Mouse (Mus musculus) midbrain, postnatal 0 days (tissue): ENCODE measurements at regions not wholly inside any gene's neighbourhood (a gene's known extent, or its start where the extent isn't known, plus 50 kb on each side); places are given as distances from the start of the nearest gene placed in this dataset.

Experiments used
- ATAC-seq: fragments of 200-750 bp; cut with Nextera tagmentation; 2 replicates; pipeline ENCODE4 v1.8.0; 2017; ENCODE audit warnings: moderate number of reproducible peaks, mild to moderate bottlenecking, moderate TSS enrichment, moderate library complexity; ENCODE audit not compliant: low FRiP score
- DNase-seq: peaks from one replicate; pipeline ENCODE4 v3.0.0-alpha.2; 2015; ENCODE audit warnings: low spot score
- H3K27ac ChIP-seq: fragments of 300-500 bp; sonication (generic); 2 replicates; pipeline ENCODE4 v1.5.1; 2014; ENCODE audit warnings: low read depth, mild to moderate bottlenecking, low read length, mixed read lengths
- H3K27me3 ChIP-seq: fragments of 300-500 bp; sonication (generic); 2 replicates; pipeline ENCODE4 v1.6.1; 2014; ENCODE audit warnings: low read length, control low read depth, mixed read lengths; ENCODE audit not compliant: insufficient read depth
- H3K36me3 ChIP-seq: fragments of 300-500 bp; sonication (generic); 2 replicates; pipeline ENCODE4 v1.6.1; 2014; ENCODE audit warnings: low read length, control low read depth, mixed read lengths; ENCODE audit not compliant: insufficient read depth
- H3K4me1 ChIP-seq: fragments of 300-500 bp; sonication (generic); 2 replicates; pipeline ENCODE4 v1.6.1; 2014; ENCODE audit warnings: mild to moderate bottlenecking, control low read depth, antibody characterized with exemption, low read length, mixed read lengths; ENCODE audit not compliant: insufficient read depth
- H3K4me2 ChIP-seq: fragments of 300-500 bp; sonication (generic); 2 replicates; pipeline ENCODE4 v1.6.1; 2014; ENCODE audit warnings: low read depth, mild to moderate bottlenecking, low read length, mixed read lengths; ENCODE audit not compliant: poor library complexity, severe bottlenecking
- H3K4me3 ChIP-seq: fragments of 300-500 bp; sonication (generic); 2 replicates; pipeline ENCODE4 v1.5.1; 2014; ENCODE audit warnings: low read depth, mild to moderate bottlenecking, low read length, moderate library complexity
- H3K9ac ChIP-seq: fragments of 300-500 bp; sonication (generic); replicated peaks from 2 replicates; pipeline ENCODE4 v1.6.1; 2014; ENCODE audit warnings: mild to moderate bottlenecking, low read length, moderate library complexity, mixed read lengths; ENCODE audit not compliant: poor library complexity, severe bottlenecking
- H3K9me3 ChIP-seq: fragments of 300-500 bp; sonication (generic); 2 replicates; pipeline ENCODE4 v1.6.1; 2016; ENCODE audit warnings: low read length, control low read depth
- CTCF ChIP-seq: IDR thresholded peaks from 2 replicates; pipeline ENCODE4 v1.5.1; 2016; ENCODE audit warnings: antibody characterized with exemption, mild to moderate bottlenecking
- WGBS: fragments of 180-500 bp; shearing (Covaris S2); extraction: QIAGEN DNeasy Blood & Tissue Kit; methylation state at CpG from one replicate; pipeline ENCODE4 v1.1.7; 2014; 5-methylcytosine and 5-hydroxymethylcytosine counted together

DNA sequence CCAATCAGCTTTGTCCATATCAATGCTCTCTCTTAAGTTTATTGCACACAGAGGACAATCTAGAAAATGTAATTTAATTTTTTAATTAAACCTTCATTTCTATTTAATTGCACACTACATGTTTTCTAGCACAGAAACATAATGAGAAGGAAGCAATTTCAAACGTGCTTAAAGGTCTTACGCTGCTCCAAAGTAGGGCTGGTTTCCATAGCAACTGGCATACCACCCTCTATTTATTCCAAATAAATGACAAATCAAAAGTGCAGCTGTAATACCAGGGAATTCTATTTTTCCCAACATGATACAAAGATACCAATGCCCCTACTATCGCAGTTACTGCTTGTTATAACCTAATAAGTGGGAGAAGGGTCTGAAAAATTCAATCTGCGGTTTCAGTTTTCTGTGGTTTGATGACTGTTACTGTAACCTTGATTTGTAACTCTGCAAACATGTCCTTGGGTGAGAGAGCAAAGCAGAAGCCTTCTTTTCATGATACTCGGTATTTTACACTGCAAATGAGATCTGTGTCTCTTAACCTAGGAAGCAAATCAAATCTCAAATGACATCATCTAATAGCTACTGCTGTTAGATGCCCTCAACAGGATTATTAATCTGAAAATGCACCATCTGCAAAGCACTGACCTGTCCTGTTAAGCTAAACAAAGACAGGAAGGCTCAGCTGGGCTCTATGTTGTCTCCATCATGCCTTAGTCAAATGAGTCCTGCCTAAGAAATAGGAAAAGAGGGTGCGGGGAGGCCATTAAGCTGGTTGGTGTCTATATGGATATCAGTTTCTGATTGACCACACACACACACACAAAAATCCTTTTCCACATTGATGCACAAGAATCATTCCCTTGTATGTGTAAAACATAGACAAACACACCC is 535.6 kb downstream of the Basp1 start:
- H3K4me3 ChIP-seq: no peak overlapping the region
- peak; percentile 68 for DNase-seq
- no peaks in the 10 kb centered on the region for H3K36me3 ChIP-seq
- peaks cover 6% of the 10 kb centered on the region for H3K4me1 ChIP-seq
- no peaks in the 10 kb centered on the region for H3K27me3 ChIP-seq
- TF ChIP-seq CTCF: no peak
- 23% methylated on average over 6 of the region's 6 CpGs for WGBS
- peak overlapping the region; percentile 78 for H3K27ac ChIP-seq
- no peak overlapping the region for H3K4me2 ChIP-seq
- 0 out of 2 replicates have a peak overlapping the region, but pooled peaks have one; percentile 1 for H3K9ac ChIP-seq
- ATAC-seq: peak; percentile 80
- H3K9me3 ChIP-seq: no peaks in the 10 kb centered on the region

DNA sequence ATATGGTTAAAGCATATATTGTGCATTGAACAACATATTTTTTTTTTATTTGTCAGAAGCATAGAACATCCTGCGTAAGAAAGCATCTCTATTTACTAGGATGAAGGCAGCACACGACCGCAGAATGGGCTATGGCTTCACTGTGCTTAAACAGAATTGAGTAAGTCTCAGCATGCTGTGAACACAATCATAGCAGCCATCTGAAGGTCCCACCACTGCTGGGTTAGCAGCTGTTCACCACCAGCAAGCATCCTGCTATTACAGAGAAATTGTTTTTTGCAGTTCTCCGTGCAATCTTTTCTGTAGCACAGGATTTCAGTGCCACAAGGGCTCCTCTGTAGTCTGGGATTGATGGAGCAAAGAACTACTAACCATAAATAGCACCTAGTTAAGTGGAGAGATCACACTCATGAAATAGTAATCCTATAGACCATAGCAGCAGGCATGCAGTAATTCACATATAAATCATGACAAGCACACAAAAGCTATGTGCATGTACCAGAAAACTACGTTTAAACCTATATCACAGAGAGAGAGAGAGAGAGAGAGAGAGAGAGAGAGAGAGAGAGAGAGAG is 537.3 kb downstream of the Basp1 start:
- Histone ChIP-seq H3K4me3 (no peak overlapping the region), H3K9ac (no peak overlapping the region), H3K4me2 (no peak overlapping the region), H3K36me3 (no peaks in the 10 kb centered on the region), H3K27ac (0 out of 2 replicates have a peak overlapping the region, but pooled peaks have one; percentile 6), H3K27me3 (no peaks in the 10 kb centered on the region), H3K9me3 (no peaks in the 10 kb centered on the region), H3K4me1 (peaks cover 6% of the 10 kb centered on the region)
- ATAC-seq: no peak
- 46% methylated on average over 5 of the region's 5 CpGs for WGBS
- DNase-seq: peak; percentile 77
- TF ChIP-seq CTCF: no peak

DNA sequence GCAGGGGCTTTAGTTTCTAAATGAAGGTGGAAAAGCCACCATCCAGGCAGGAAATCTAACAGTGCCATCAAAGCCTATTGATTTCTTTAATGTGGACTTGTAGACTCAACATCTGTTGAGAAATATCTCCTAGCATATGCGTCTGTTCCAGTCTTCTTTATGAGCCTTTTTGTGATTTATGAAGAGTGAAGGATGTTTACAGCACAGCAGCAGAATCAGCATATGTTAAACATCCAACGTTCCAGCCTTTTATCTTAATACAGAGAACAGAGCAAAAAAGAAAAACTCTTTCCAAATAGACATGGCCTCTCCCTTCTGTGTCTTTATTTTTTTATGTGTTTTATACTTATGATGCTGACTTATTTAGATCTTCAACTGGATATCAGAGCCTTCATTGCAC is 573.3 kb downstream of the Basp1 start:
- Histone ChIP-seq H3K36me3 (no peaks in the 10 kb centered on the region), H3K4me2 (no peak overlapping the region)
- 69% methylated on average over 2 of the region's 2 CpGs for WGBS

DNA sequence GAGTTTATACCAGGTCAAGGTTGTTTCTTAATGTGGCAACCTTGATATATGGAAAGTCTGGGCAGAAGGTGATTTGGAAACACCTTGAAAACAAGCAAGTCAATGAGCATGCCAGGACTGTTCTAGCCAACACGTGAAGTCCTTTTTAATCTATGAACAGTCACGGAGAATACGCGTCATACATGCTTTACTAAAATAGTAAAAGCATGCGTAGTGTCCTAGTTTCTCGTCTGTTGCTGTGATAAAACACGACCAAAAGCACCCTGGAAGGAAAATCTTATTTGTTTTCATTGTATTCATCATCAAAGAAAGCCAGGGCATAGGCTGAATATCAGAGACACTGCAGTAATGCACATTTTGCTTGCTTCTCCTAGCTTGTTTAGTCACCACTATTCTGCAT is 575.2 kb downstream of the Basp1 start:
- H3K36me3 ChIP-seq: no peaks in the 10 kb centered on the region
- H3K4me2 ChIP-seq: no peak overlapping the region
- 85% methylated on average over 7 of the region's 7 CpGs for WGBS
- TF ChIP-seq CTCF: no peak
- H3K9me3 ChIP-seq: no peaks in the 10 kb centered on the region
- no peak overlapping the region for H3K4me3 ChIP-seq
- H3K27ac ChIP-seq: no peak overlapping the region
- ATAC-seq (no peak), DNase-seq (no peak)
- H3K27me3 ChIP-seq: no peaks in the 10 kb centered on the region
- no peaks in the 10 kb centered on the region for H3K4me1 ChIP-seq
- H3K9ac ChIP-seq: no peak overlapping the region

More for the DNA sequence above, 573.3 kb downstream of the Basp1 start:
- no peaks in the 10 kb centered on the region for H3K4me1 ChIP-seq
- H3K27me3 ChIP-seq: no peaks in the 10 kb centered on the region
- no peak overlapping the region for H3K27ac ChIP-seq
- ATAC-seq (no peak), DNase-seq (no peak)
- no peaks in the 10 kb centered on the region for H3K9me3 ChIP-seq
- no peak for TF ChIP-seq CTCF
- no peak overlapping the region for H3K4me3 ChIP-seq
- no peak overlapping the region for H3K9ac ChIP-seq

DNA sequence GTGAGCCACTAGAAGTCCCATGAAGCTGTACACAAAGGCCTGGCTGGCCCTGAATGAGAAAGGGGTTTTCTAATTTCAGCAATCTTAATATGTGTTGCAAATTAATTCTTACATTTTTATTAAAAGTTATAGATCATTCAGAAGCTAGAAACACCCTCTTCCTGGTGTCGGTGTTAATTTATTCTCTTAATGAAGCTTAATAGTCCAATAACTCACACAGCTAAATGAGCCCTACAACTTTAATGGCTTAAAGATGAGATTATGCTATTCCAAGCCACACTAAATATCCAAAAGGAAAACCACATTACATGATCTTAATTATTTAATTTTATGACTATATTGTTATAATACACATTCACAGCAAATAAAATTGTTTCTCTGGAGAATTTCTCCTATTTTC is 585.7 kb downstream of the Basp1 start:
- no peaks in the 10 kb centered on the region for H3K4me1 ChIP-seq
- no peak overlapping the region for H3K4me2 ChIP-seq
- H3K9me3 ChIP-seq: no peaks in the 10 kb centered on the region
- no peak for TF ChIP-seq CTCF
- no peak overlapping the region for H3K4me3 ChIP-seq
- DNase-seq (no peak), ATAC-seq (no peak)
- 83% methylated on average over 1 of the region's 1 CpGs for WGBS
- H3K27ac ChIP-seq: no peak overlapping the region
- no peaks in the 10 kb centered on the region for H3K27me3 ChIP-seq
- no peak overlapping the region for H3K9ac ChIP-seq
- no peaks in the 10 kb centered on the region for H3K36me3 ChIP-seq

DNA sequence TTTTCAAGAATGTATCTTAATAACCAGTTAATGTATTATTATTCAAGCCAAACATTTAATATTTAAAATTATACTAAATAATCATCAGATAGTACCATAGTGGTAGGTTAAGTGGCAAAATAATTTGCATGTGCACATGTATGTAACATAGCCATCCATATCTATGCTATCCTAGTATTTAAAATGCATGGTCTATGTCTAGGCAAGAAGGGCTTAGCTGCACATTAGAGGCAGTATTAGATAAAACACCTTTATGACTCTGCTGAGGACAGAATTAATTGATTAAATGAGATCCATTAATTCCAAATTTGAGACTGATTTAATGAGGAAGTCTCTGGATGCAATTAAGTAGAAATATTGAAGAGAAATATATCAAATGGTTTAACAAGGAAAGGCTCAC is 586.3 kb downstream of the Basp1 start:
- Histone ChIP-seq H3K4me3 (no peak overlapping the region), H3K9me3 (no peaks in the 10 kb centered on the region), H3K36me3 (no peaks in the 10 kb centered on the region), H3K9ac (no peak overlapping the region), H3K4me1 (no peaks in the 10 kb centered on the region), H3K27ac (no peak overlapping the region), H3K27me3 (no peaks in the 10 kb centered on the region), H3K4me2 (no peak overlapping the region)
- no peak for TF ChIP-seq CTCF
- ATAC-seq: no peak
- no peak for DNase-seq
